Mouse (Mus musculus) limb, embryonic 10.5 days (tissue): ENCODE measurements at regions not wholly inside any gene's neighbourhood (a gene's known extent, or its start where the extent isn't known, plus 50 kb on each side); places are given as distances from the start of the nearest gene placed in this dataset.

Experiments used
- DNase-seq: peaks from one replicate; pipeline ENCODE4 v3.0.0-alpha.2; 2017; ENCODE audit warnings: low spot score
- H3K27ac ChIP-seq: fragments of 300-500 bp; sonication (generic); 2 replicates; pipeline ENCODE4 v1.5.1; 2016; ENCODE audit warnings: mild to moderate bottlenecking
- H3K27me3 ChIP-seq: fragments of 300-500 bp; sonication (generic); 2 replicates; pipeline ENCODE4 v1.6.1; 2016; ENCODE audit warnings: low read depth, mild to moderate bottlenecking; ENCODE audit not compliant: poor library complexity, severe bottlenecking
- H3K36me3 ChIP-seq: fragments of 300-500 bp; sonication (generic); 2 replicates; pipeline ENCODE4 v1.6.1; 2016; ENCODE audit warnings: mild to moderate bottlenecking, moderate library complexity
- H3K4me1 ChIP-seq: fragments of 300-500 bp; sonication (generic); 2 replicates; pipeline ENCODE4 v1.6.1; 2016
- H3K4me3 ChIP-seq: fragments of 300-500 bp; sonication (generic); 2 replicates; pipeline ENCODE4 v1.5.1; 2016; ENCODE audit warnings: mild to moderate bottlenecking, moderate library complexity
- H3K9me3 ChIP-seq: fragments of 300-500 bp; sonication (generic); replicated peaks from 2 replicates; pipeline ENCODE4 v1.6.1; 2016; ENCODE audit warnings: mild to moderate bottlenecking
- WGBS: fragments of 180-500 bp; shearing (Covaris S2); methylation state at CpG from one replicate; pipeline ENCODE4 v1.1.7; 2016; 5-methylcytosine and 5-hydroxymethylcytosine counted together

- WGBS, result 76% methylated on average over 5 of the region's 5 CpGs
- H3K27me3 ChIP-seq, result no peaks in the 10 kb centered on the region
- H3K4me1 ChIP-seq, result no peaks in the 10 kb centered on the region
- no peak overlapping the region for H3K4me3 ChIP-seq
- H3K36me3 ChIP-seq, result no peaks in the 10 kb centered on the region
- DNase-seq, result no peak
- H3K9me3 ChIP-seq, result no peaks in the 10 kb centered on the region
- no peak overlapping the region for H3K27ac ChIP-seq
Observed at GRCm38 (mm10) chr14:24731872-24732525, 245.1 kb downstream of the Rps24 start.

- DNase-seq, result no peak
- Histone ChIP-seq H3K27me3 (no peaks in the 10 kb centered on the region), H3K27ac (no peak overlapping the region), H3K4me1 (no peaks in the 10 kb centered on the region), H3K4me3 (no peak overlapping the region), H3K36me3 (no peaks in the 10 kb centered on the region), H3K9me3 (no peaks in the 10 kb centered on the region)
- WGBS, result 88% methylated on average over 7 of the region's 7 CpGs
Observed at GRCm38 (mm10) chr14:24733326-24733725, 246.4 kb downstream of the Rps24 start.

GRCm38 (mm10) chr14:24738869-24739268 is 251.9 kb downstream of the Rps24 start:
- H3K4me1 ChIP-seq, result no peaks in the 10 kb centered on the region
- no peaks in the 10 kb centered on the region for H3K36me3 ChIP-seq
- DNase-seq, result no peak
- H3K27me3 ChIP-seq, result no peaks in the 10 kb centered on the region
- no peaks in the 10 kb centered on the region for H3K9me3 ChIP-seq
- no peak overlapping the region for H3K4me3 ChIP-seq
- H3K27ac ChIP-seq, result no peak overlapping the region

GRCm38 (mm10) chr14:24744451-24744850 is 257.5 kb downstream of the Rps24 start:
- H3K36me3 ChIP-seq, result no peaks in the 10 kb centered on the region
- no peak overlapping the region for H3K4me3 ChIP-seq
- DNase-seq, result no peak
- H3K9me3 ChIP-seq, result no peaks in the 10 kb centered on the region
- H3K27me3 ChIP-seq, result no peaks in the 10 kb centered on the region
- WGBS, result 85% methylated on average over 2 of the region's 2 CpGs
- peaks cover 15% of the 10 kb centered on the region for H3K4me1 ChIP-seq
- H3K27ac ChIP-seq, result no peak overlapping the region

- no peaks in the 10 kb centered on the region for H3K27me3 ChIP-seq
- WGBS, result 49% methylated on average over 3 of the region's 3 CpGs
- H3K9me3 ChIP-seq, result no peaks in the 10 kb centered on the region
- H3K4me3 ChIP-seq, result no peak overlapping the region
- no peak overlapping the region for H3K27ac ChIP-seq
- no peaks in the 10 kb centered on the region for H3K36me3 ChIP-seq
- peaks cover 15% of the 10 kb centered on the region for H3K4me1 ChIP-seq
- DNase-seq, result no peak
Observed at GRCm38 (mm10) chr14:24745730-24746129, 258.8 kb downstream of the Rps24 start.

GRCm38 (mm10) chr14:24747471-24747795 is 260.5 kb downstream of the Rps24 start:
- peaks cover 27% of the 10 kb centered on the region for H3K4me1 ChIP-seq
- no peaks in the 10 kb centered on the region for H3K27me3 ChIP-seq
- no peak for DNase-seq
- no peak overlapping the region for H3K4me3 ChIP-seq
- no peaks in the 10 kb centered on the region for H3K9me3 ChIP-seq
- H3K36me3 ChIP-seq, result no peaks in the 10 kb centered on the region
- peak overlapping the region; percentile 66 for H3K27ac ChIP-seq
- 49% methylated on average over 4 of the region's 4 CpGs for WGBS

- no peaks in the 10 kb centered on the region for H3K27me3 ChIP-seq
- peak overlapping the region; percentile 66 for H3K27ac ChIP-seq
- no peak overlapping the region for H3K4me3 ChIP-seq
- no peaks in the 10 kb centered on the region for H3K36me3 ChIP-seq
- no peak for DNase-seq
- H3K9me3 ChIP-seq, result no peaks in the 10 kb centered on the region
- 52% methylated on average over 7 of the region's 7 CpGs for WGBS
- peaks cover 27% of the 10 kb centered on the region for H3K4me1 ChIP-seq
Observed at GRCm38 (mm10) chr14:24747796-24748496, 261.0 kb downstream of the Rps24 start.

GRCm38 (mm10) chr14:24748497-24748862 is 261.6 kb downstream of the Rps24 start:
- H3K27ac ChIP-seq, result 0 out of 2 replicates have a peak overlapping the region, but pooled peaks have one; percentile 0
- no peak for DNase-seq
- WGBS, result 81% methylated on average over 2 of the region's 2 CpGs
- no peaks in the 10 kb centered on the region for H3K9me3 ChIP-seq
- H3K27me3 ChIP-seq, result no peaks in the 10 kb centered on the region
- no peaks in the 10 kb centered on the region for H3K36me3 ChIP-seq
- peaks cover 27% of the 10 kb centered on the region for H3K4me1 ChIP-seq
- no peak overlapping the region for H3K4me3 ChIP-seq

- no peak for DNase-seq
- Histone ChIP-seq H3K27ac (no peak overlapping the region), H3K4me3 (no peak overlapping the region), H3K36me3 (no peaks in the 10 kb centered on the region), H3K9me3 (no peaks in the 10 kb centered on the region), H3K27me3 (no peaks in the 10 kb centered on the region), H3K4me1 (peaks cover 27% of the 10 kb centered on the region)
- WGBS, result 82% methylated on average over 9 of the region's 9 CpGs
Observed at GRCm38 (mm10) chr14:24749313-24749712, 262.4 kb downstream of the Rps24 start.

- Histone ChIP-seq H3K9me3 (no peaks in the 10 kb centered on the region), H3K4me3 (no peak overlapping the region), H3K27ac (0 out of 2 replicates have a peak overlapping the region, but pooled peaks have one; percentile 46), H3K27me3 (no peaks in the 10 kb centered on the region), H3K36me3 (no peaks in the 10 kb centered on the region), H3K4me1 (peaks cover 27% of the 10 kb centered on the region)
- no peak for DNase-seq
- 89% methylated on average over 8 of the region's 8 CpGs for WGBS
Observed at GRCm38 (mm10) chr14:24751227-24751626, 264.3 kb downstream of the Rps24 start.

- DNase-seq, result no peak
- 53% methylated on average over 1 of the region's 1 CpGs for WGBS
Observed at GRCm38 (mm10) chr14:24754753-24755152, 267.8 kb downstream of the Rps24 start.

GRCm38 (mm10) chr14:24755426-24756117 is 268.6 kb downstream of the Rps24 start:
- DNase-seq, result no peak
- no peak overlapping the region for H3K4me3 ChIP-seq
- no peaks in the 10 kb centered on the region for H3K27me3 ChIP-seq
- H3K36me3 ChIP-seq, result no peaks in the 10 kb centered on the region
- H3K9me3 ChIP-seq, result no peaks in the 10 kb centered on the region
- H3K27ac ChIP-seq, result no peak overlapping the region
- peaks cover 35% of the 10 kb centered on the region for H3K4me1 ChIP-seq
- 91% methylated on average over 12 of the region's 12 CpGs for WGBS

More at GRCm38 (mm10) chr14:24754753-24755152, 267.8 kb downstream of the Rps24 start:
- no peak overlapping the region for H3K4me3 ChIP-seq
- H3K27ac ChIP-seq, result no peak overlapping the region
- no peaks in the 10 kb centered on the region for H3K36me3 ChIP-seq
- no peaks in the 10 kb centered on the region for H3K27me3 ChIP-seq
- H3K4me1 ChIP-seq, result peaks cover 35% of the 10 kb centered on the region
- H3K9me3 ChIP-seq, result no peaks in the 10 kb centered on the region

- Histone ChIP-seq H3K4me3 (no peak overlapping the region), H3K27me3 (peaks cover 4% of the 10 kb centered on the region; the same call in 1 of the 2 replicates), H3K9me3 (no peaks in the 10 kb centered on the region), H3K4me1 (peaks cover 31% of the 10 kb centered on the region), H3K27ac (no peak overlapping the region), H3K36me3 (no peaks in the 10 kb centered on the region)
- 100% methylated on average over 1 of the region's 1 CpGs for WGBS
- DNase-seq, result no peak
Observed at GRCm38 (mm10) chr14:24757302-24757701, 270.4 kb downstream of the Rps24 start.
